Mouse (Mus musculus) midbrain, postnatal 0 days (tissue): ENCODE data around the gene Gtf2f2. TPM values are rescaled to one million over a fixed set of nuclear protein-coding genes. Genes with fewer than 3 reads are reported as not detected.
"Not testable (repeated sequence)": the region's sequence is repeated elsewhere in the genome, so short reads cannot be mapped to it uniquely, and the experiment has no call there.

Source experiments
- ATAC-seq: fragments of 200-750 bp; cut with Nextera tagmentation; 2 replicates; pipeline ENCODE4 v1.8.0; 2017; ENCODE audit warnings: moderate number of reproducible peaks, mild to moderate bottlenecking, moderate TSS enrichment, moderate library complexity; ENCODE audit not compliant: low FRiP score
- DNase-seq: peaks from one replicate; pipeline ENCODE4 v3.0.0-alpha.2; 2015; ENCODE audit warnings: low spot score
- H3K27ac ChIP-seq: fragments of 300-500 bp; sonication (generic); 2 replicates; pipeline ENCODE4 v1.5.1; 2014; ENCODE audit warnings: low read depth, mild to moderate bottlenecking, low read length, mixed read lengths
- H3K27me3 ChIP-seq: fragments of 300-500 bp; sonication (generic); 2 replicates; pipeline ENCODE4 v1.6.1; 2014; ENCODE audit warnings: low read length, control low read depth, mixed read lengths; ENCODE audit not compliant: insufficient read depth
- H3K36me3 ChIP-seq: fragments of 300-500 bp; sonication (generic); 2 replicates; pipeline ENCODE4 v1.6.1; 2014; ENCODE audit warnings: low read length, control low read depth, mixed read lengths; ENCODE audit not compliant: insufficient read depth
- H3K4me1 ChIP-seq: fragments of 300-500 bp; sonication (generic); 2 replicates; pipeline ENCODE4 v1.6.1; 2014; ENCODE audit warnings: mild to moderate bottlenecking, control low read depth, antibody characterized with exemption, low read length, mixed read lengths; ENCODE audit not compliant: insufficient read depth
- H3K4me2 ChIP-seq: fragments of 300-500 bp; sonication (generic); 2 replicates; pipeline ENCODE4 v1.6.1; 2014; ENCODE audit warnings: low read depth, mild to moderate bottlenecking, low read length, mixed read lengths; ENCODE audit not compliant: poor library complexity, severe bottlenecking
- H3K4me3 ChIP-seq: fragments of 300-500 bp; sonication (generic); 2 replicates; pipeline ENCODE4 v1.5.1; 2014; ENCODE audit warnings: low read depth, mild to moderate bottlenecking, low read length, moderate library complexity
- H3K9ac ChIP-seq: fragments of 300-500 bp; sonication (generic); replicated peaks from 2 replicates; pipeline ENCODE4 v1.6.1; 2014; ENCODE audit warnings: mild to moderate bottlenecking, low read length, moderate library complexity, mixed read lengths; ENCODE audit not compliant: poor library complexity, severe bottlenecking
- H3K9me3 ChIP-seq: fragments of 300-500 bp; sonication (generic); 2 replicates; pipeline ENCODE4 v1.6.1; 2016; ENCODE audit warnings: low read length, control low read depth
- CTCF ChIP-seq: IDR thresholded peaks from 2 replicates; pipeline ENCODE4 v1.5.1; 2016; ENCODE audit warnings: antibody characterized with exemption, mild to moderate bottlenecking
- WGBS: fragments of 180-500 bp; shearing (Covaris S2); extraction: QIAGEN DNeasy Blood & Tissue Kit; methylation state at CpG from one replicate; pipeline ENCODE4 v1.1.7; 2014; 5-methylcytosine and 5-hydroxymethylcytosine counted together
- polyA plus RNA-seq: library from polyadenylated mRNA; unstranded; fragments of >200 nt; fragmentation: Nextera tagmentation; extraction: Ambion mirVana; gene quantifications from 2 replicates; pipeline ENCODE4 v1.2.1, GENCODE M21; 2015
- total RNA-seq: library from RNA; depleted of rRNA; stranded (reverse); fragments of >200 nt; gene quantifications from 2 replicates; pipeline ENCODE4 v1.2.3, GENCODE M21; 2014

Gene Gtf2f2
- total and polyA plus RNA-seq, 2 experiments from 2014 or later: 22.7 to 42.6 TPM

DNA sequence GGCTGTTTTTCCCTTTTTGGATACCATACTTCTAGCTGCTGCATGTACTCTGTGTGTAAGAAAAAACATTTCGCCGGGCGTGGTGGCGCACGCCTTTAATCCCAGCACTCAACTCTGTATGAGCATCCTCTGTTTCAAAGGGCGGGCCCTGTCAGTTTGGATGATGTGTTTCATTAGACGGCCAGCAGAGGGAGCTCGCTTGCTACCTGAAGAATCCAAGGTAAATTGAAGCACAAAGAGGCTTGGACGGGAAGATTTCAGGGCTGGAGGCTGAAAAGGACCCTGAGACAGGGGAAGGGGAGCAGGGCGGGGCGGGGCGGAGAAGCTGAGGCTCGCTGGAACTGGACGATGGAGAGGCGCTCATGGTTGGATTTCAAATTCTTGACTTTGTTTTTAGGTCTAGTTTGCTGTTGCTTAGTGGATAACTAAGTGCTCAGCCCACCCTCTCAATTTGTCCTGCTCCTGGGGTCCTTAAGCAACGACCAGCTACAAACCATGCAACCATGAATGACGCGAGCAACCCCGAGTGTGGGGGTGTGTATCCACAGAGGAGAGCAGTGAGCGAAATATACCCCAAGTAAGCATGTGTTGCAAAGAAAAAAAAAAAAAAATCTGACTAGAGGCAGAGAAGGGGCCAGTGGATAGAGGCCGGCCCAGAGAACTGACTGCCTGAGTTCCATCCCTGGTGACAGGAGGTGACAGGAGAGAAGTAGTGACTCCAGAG lies 134.2 kb downstream of the Gtf2f2 start:
- peak overlapping the region; percentile 39 for H3K4me2 ChIP-seq
- peak; percentile 97 for TF ChIP-seq CTCF
- no peaks in the 10 kb centered on the region for H3K9me3 ChIP-seq
- WGBS: 8% methylated on average over 21 of the region's 21 CpGs
- H3K27ac ChIP-seq: no peak overlapping the region
- ATAC-seq (peak; percentile 69; the same call in 1 of the 2 replicates), DNase-seq (peak; percentile 88)
- 0 out of 2 replicates have a peak, but pooled peaks cover 3% of the 10 kb centered on the region for H3K4me1 ChIP-seq
- no peaks in the 10 kb centered on the region for H3K36me3 ChIP-seq
- H3K27me3 ChIP-seq: no peaks in the 10 kb centered on the region
- H3K4me3 ChIP-seq: 0 out of 2 replicates have a peak overlapping the region, but pooled peaks have one; percentile 5
- no peak overlapping the region for H3K9ac ChIP-seq

DNA sequence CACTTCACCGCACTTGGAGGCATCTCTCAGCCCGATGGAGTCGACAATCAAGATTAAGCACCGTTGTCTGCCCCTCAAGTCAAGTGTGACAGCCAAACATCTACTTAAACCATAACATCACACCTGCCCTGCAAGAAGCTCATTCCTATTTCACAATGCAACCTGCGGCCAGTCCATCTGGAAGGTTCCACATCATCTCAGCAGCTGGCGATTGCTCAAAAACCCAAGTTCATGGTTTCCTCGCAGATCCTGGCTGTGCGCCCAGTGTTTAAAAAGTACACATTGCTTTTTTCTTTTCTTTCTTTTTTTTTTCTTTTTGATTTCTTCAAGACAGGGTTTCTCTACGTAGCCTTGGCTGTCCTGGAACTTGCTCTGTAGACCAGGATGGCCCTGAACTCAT lies 137.1 kb downstream of the Gtf2f2 start:
- no peak for TF ChIP-seq CTCF
- Histone ChIP-seq H3K36me3 (no peaks in the 10 kb centered on the region), H3K9me3 (no peaks in the 10 kb centered on the region), H3K4me2 (no peak overlapping the region), H3K9ac (no peak overlapping the region), H3K4me1 (0 out of 2 replicates have a peak, but pooled peaks cover 3% of the 10 kb centered on the region), H3K27me3 (no peaks in the 10 kb centered on the region), H3K27ac (no peak overlapping the region), H3K4me3 (no peak overlapping the region)
- 84% methylated on average over 9 of the region's 9 CpGs for WGBS
- DNase-seq (no peak), ATAC-seq (no peak)

DNA sequence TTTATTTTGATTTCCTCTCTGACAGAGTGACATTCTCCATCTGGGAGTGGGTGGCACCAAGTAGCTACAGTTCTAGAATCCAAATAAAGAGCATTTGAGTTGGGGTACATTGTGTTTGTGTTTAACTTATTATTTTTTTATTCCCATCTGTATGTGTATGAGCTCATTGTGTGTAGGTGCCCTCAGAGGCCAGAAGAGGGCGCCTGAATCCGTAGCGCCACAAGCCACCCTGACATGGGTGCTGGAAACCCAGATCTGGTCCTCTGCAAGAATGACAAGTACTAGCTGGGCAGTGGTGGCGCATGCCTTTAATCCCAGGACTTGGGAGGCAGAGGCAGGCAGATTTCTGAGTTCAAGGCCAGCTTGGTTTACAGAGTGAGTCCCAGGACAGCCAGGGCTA lies 138.9 kb downstream of the Gtf2f2 start:
- Histone ChIP-seq H3K9me3 (no peaks in the 10 kb centered on the region), H3K27me3 (no peaks in the 10 kb centered on the region), H3K36me3 (no peaks in the 10 kb centered on the region), H3K4me3 (no peak overlapping the region), H3K27ac (no peak overlapping the region), H3K4me2 (no peak overlapping the region), H3K9ac (no peak overlapping the region), H3K4me1 (0 out of 2 replicates have a peak, but pooled peaks cover 3% of the 10 kb centered on the region)
- DNase-seq: no peak
- TF ChIP-seq CTCF: peak; percentile 38
- no peak for ATAC-seq
- 82% methylated on average over 4 of the region's 4 CpGs for WGBS

DNA sequence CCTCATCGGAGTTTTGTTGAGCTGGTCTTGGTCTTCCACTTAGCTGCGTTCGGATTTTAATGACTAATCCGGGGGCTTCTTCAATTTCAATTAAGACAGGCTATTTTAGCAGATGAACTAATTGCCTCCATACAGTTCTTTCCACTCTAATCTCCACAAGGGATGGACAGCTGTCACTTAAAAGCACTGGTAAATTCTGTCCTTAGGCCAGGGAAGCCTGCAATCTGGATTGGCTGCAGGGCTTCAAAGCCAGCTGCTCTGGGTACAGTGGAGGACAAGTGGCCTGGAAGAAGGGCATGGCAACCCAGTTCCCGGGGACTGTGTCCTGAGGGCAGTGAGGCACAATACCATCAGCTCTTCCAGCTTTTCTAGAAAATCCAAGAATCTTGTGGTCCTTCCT lies 139.6 kb downstream of the Gtf2f2 start:
- H3K9me3 ChIP-seq: no peaks in the 10 kb centered on the region
- H3K36me3 ChIP-seq: no peaks in the 10 kb centered on the region
- WGBS: 10% methylated on average over 4 of the region's 5 CpGs
- no peak overlapping the region for H3K27ac ChIP-seq
- no peaks in the 10 kb centered on the region for H3K27me3 ChIP-seq
- peak overlapping the region; percentile 23 for H3K4me2 ChIP-seq
- no peak overlapping the region for H3K4me3 ChIP-seq
- H3K4me1 ChIP-seq: no peaks in the 10 kb centered on the region
- ATAC-seq: no peak
- DNase-seq: peak; percentile 56
- 0 out of 2 replicates have a peak overlapping the region, but pooled peaks have one; percentile 3 for H3K9ac ChIP-seq
- no peak for TF ChIP-seq CTCF

DNA sequence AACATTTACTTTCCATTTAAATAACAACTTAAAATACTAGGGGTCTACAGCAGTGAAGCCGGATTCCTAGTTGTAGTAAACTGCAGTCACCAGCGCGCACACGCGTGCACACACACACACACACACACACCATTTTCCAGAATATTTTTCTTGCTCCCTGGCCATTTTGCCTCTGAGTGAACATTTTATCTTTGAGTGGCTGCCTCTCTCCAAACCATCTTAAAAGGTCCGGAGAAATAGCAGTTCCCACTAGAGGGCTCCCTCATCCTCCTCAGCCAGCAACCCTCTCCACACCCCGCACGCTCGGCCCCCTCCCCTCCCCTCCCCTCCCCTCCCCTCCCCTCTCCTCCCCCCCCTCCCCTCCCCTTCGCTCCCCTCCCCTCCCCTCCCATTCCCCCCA lies 140.0 kb downstream of the Gtf2f2 start:
- Histone ChIP-seq H3K4me1 (no peaks in the 10 kb centered on the region), H3K9me3 (no peaks in the 10 kb centered on the region), H3K9ac (no peak overlapping the region), H3K4me2 (peak overlapping the region; percentile 22), H3K27ac (no peak overlapping the region), H3K36me3 (no peaks in the 10 kb centered on the region), H3K27me3 (no peaks in the 10 kb centered on the region), H3K4me3 (no peak overlapping the region)
- WGBS: 16% methylated on average over 9 of the region's 10 CpGs
- peak; percentile 65 for TF ChIP-seq CTCF
- ATAC-seq: peak; percentile 73; the same call in 1 of the 2 replicates
- peak; percentile 77 for DNase-seq

DNA sequence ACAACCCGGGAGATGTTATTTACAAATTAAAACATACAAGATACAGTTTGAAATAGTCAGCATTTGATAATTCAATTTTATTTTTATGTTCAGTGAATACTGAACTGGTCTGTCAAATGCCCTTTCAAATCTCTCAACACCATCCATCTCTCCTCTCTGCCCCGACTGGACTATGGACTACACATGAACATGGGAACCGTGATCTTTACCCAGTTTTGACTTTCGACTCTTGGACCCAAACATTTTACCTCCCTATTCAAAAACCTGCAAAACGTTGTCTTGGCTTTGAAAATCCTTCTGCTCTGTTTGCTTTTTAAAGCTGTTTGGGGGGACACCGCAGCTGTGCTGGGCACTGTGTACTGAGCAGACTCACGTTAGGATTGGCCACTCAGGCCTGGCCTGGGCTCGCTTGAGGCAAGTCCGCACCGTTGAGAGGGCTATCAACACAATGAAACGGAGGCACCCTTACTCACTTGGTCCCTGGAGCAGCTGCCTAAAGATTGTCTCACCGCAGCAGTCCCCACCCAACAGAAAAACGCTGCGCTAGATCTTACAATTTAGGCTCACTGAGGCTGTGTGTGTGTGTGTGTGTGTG lies 140.8 kb downstream of the Gtf2f2 start:
- TF ChIP-seq CTCF: no peak
- 79% methylated on average over 14 of the region's 14 CpGs for WGBS
- ATAC-seq: no peak
- Histone ChIP-seq H3K9me3 (no peaks in the 10 kb centered on the region), H3K4me3 (no peak overlapping the region), H3K4me2 (no peak overlapping the region), H3K36me3 (no peaks in the 10 kb centered on the region), H3K9ac (no peak overlapping the region), H3K4me1 (no peaks in the 10 kb centered on the region), H3K27me3 (no peaks in the 10 kb centered on the region), H3K27ac (no peak overlapping the region)
- DNase-seq: no peak

DNA sequence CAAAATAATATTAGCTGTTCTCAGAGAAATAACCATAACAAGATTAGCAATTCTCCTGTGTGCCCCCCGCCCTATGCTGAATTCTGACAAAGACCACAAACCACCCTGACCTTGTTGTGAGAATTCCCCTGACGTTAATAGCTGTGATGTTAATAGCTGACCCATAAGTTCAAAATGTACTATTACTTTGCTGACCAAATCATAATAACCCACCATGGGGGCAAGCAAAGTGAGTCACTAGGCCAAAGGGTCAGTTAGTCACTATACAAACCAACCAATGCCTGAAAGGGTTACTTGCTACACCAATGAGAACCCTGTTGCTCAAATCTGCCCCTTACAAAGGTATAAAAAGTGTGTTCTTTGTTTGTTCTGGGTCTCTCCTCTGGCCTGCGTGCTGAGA lies 142.6 kb downstream of the Gtf2f2 start:
- not testable (repeated sequence) for ATAC-seq, H3K9ac ChIP-seq, H3K4me1 ChIP-seq, H3K36me3 ChIP-seq, H3K27ac ChIP-seq, H3K4me3 ChIP-seq, H3K4me2 ChIP-seq, H3K27me3 ChIP-seq, DNase-seq, H3K9me3 ChIP-seq
- 75% methylated on average over 3 of the region's 3 CpGs for WGBS
